In the genomic region with DNA sequence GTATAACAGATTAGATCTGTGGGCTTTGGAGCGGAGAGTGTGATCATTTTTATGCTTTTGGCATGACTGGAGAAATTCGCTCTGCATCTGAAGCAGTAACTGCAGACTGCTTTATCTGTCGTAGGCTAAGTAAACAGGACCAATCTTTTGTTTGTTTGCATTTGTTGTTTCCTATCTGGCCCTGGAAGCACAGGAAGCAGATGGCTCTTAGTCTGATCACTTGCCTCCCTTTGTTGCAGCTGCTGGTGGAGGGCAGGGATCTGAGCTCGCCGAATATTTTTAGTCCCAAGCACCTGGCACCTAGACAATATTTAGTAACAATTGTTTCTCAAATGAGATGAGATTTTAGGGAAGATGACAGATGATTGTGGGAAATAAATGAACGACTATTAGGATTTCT, we compare ENCODE assay signal across 8 mouse cellular contexts.
A peak's percentile ranks its signal among the peaks of the same experiment; 100 is the strongest.
DNase-seq lines count a peak whose midpoint lies in the region; ATAC-seq and TF ChIP-seq lines count a peak whose summit lies in the region.

No protein-coding gene starts in this region.

- intact Hi-C loops in left cerebral cortex, postnatal 25 days (cut with DNase I) = no loop called here

- DNase-seq in kidney, postnatal 0 days (ENCODE audit: low spot score) = peak; percentile 52
- DNase-seq in kidney, adult 11 months = no peak
- DNase-seq in cerebellum, adult 11 months = peak; percentile 44
- peak; percentile 61 for DNase-seq in lung, postnatal 10 days
- DNase-seq in left cerebral cortex, postnatal 25 days (ENCODE audit: low spot score in 2 of 2) = no peak

- H3K27me3 ChIP-seq in kidney, postnatal 0 days (ENCODE audit: insufficient read depth, low read length) = no peaks in the 10 kb centered on the region
- no peaks in the 10 kb centered on the region for H3K27me3 ChIP-seq in forebrain, embryonic 15.5 days
- no peaks in the 10 kb centered on the region for H3K27me3 ChIP-seq in intestine, postnatal 0 days (replicated peaks; ENCODE audit: control insufficient read depth, insufficient read depth, low read length)

- no peak overlapping the region for H3K9ac ChIP-seq in kidney, postnatal 0 days (ENCODE audit: low read depth, low read length)
- H3K9ac ChIP-seq in forebrain, embryonic 15.5 days (replicated peaks) = no peak overlapping the region
- H3K9ac ChIP-seq in intestine, postnatal 0 days (ENCODE audit: low read depth, low read length) = no peak overlapping the region

- ATAC-seq in kidney, postnatal 0 days (replicated peaks; ENCODE audit: low FRiP score, low read depth) = no peak
- no peak for ATAC-seq in forebrain, embryonic 15.5 days (replicated peaks)
- ATAC-seq in intestine, postnatal 0 days = no peak
- no peak for ATAC-seq in megakaryocyte progenitor cell, adult 5-6 weeks (replicated peaks; ENCODE audit: poor library complexity)

- H3K4me1 ChIP-seq in kidney, postnatal 0 days (replicated peaks; ENCODE audit: insufficient read depth, low read length) = peaks cover 40% of the 10 kb centered on the region
- H3K4me1 ChIP-seq in forebrain, embryonic 15.5 days = peaks cover 47% of the 10 kb centered on the region
- peaks cover 23% of the 10 kb centered on the region for H3K4me1 ChIP-seq in intestine, postnatal 0 days (replicated peaks; ENCODE audit: control insufficient read depth, insufficient read depth, low read length)

- no peaks in the 10 kb centered on the region for H3K9me3 ChIP-seq in kidney, postnatal 0 days (replicated peaks; ENCODE audit: low read length)
- H3K9me3 ChIP-seq in forebrain, embryonic 15.5 days = no peaks in the 10 kb centered on the region
- no peaks in the 10 kb centered on the region for H3K9me3 ChIP-seq in intestine, postnatal 0 days (ENCODE audit: control insufficient read depth)

- no peak for TF ChIP-seq CTCF in kidney, postnatal 0 days (IDR thresholded peaks at IDR 0.05; ENCODE audit: low read depth)
- TF ChIP-seq CTCF in intestine, postnatal 0 days (IDR thresholded peaks at IDR 0.05; ENCODE audit: low read depth) = no peak

- 0 out of 2 replicates have a peak, but pooled peaks cover 3% of the 10 kb centered on the region for H3K36me3 ChIP-seq in kidney, postnatal 0 days (ENCODE audit: insufficient read depth, low read length)
- peaks cover 21% of the 10 kb centered on the region; the same call in 1 of the 2 replicates for H3K36me3 ChIP-seq in forebrain, embryonic 15.5 days
- peaks cover 24% of the 10 kb centered on the region for H3K36me3 ChIP-seq in intestine, postnatal 0 days (ENCODE audit: control insufficient read depth, insufficient read depth)

- H3K4me2 ChIP-seq in kidney, postnatal 0 days (ENCODE audit: low read length) = no peak overlapping the region
- no peak overlapping the region for H3K4me2 ChIP-seq in forebrain, embryonic 15.5 days (replicated peaks)
- no peak overlapping the region for H3K4me2 ChIP-seq in intestine, postnatal 0 days (replicated peaks; ENCODE audit: low read depth)

- no peak overlapping the region for H3K4me3 ChIP-seq in kidney, postnatal 0 days (replicated peaks; ENCODE audit: low read depth, low read length)
- H3K4me3 ChIP-seq in forebrain, embryonic 15.5 days = no peak overlapping the region
- H3K4me3 ChIP-seq in intestine, postnatal 0 days (ENCODE audit: low read depth, low read length) = no peak overlapping the region

- 0 out of 2 replicates have a peak overlapping the region, but pooled peaks have one; percentile 6 for H3K27ac ChIP-seq in kidney, postnatal 0 days
- H3K27ac ChIP-seq in forebrain, embryonic 15.5 days (replicated peaks) = peak overlapping the region; percentile 74
- H3K27ac ChIP-seq in intestine, postnatal 0 days (ENCODE audit: low read depth, low read length) = no peak overlapping the region

- 38% methylated on average over 6 of the region's 6 CpGs for WGBS in kidney, postnatal 0 days
- WGBS in forebrain, embryonic 15.5 days = 26% methylated on average over 6 of the region's 6 CpGs
- WGBS in intestine, postnatal 0 days = 40% methylated on average over 6 of the region's 6 CpGs

Comparison
In these comparisons a context has a peak if more than half of its experiments do, and no peak if none do; other contexts are left out.
1. DNase-seq: peak in kidney, postnatal 0 days (single experiment), cerebellum, adult 11 months (single experiment) and lung, postnatal 10 days (single experiment); none in kidney, adult 11 months (single experiment) and left cerebral cortex, postnatal 25 days (0 of 2).